8 mouse cellular contexts compared by ENCODE assay signal in genomic region chr2:166142561-166143112, GRCm38 (mm10). TPM values are rescaled to one million over a fixed set of nuclear protein-coding genes. Genes with fewer than 3 reads are reported as not detected.
DNase-seq lines count a peak whose midpoint lies in the region; ATAC-seq and TF ChIP-seq lines count a peak whose summit lies in the region.

No protein-coding gene starts in this region.

- peak; percentile 76 for DNase-seq in lung, embryonic 14.5 days
- no peak for DNase-seq in lung, postnatal 14 days
- peak; percentile 47 for DNase-seq in heart, postnatal 4 days
- peak; percentile 38 to 45 for DNase-seq in layer of hippocampus, postnatal 36 days
- DNase-seq in skeletal muscle tissue, adult 2 months (ENCODE audit: low read depth, low spot score) = peak; percentile 25
- DNase-seq in urinary bladder, postnatal 36 days (ENCODE audit: low spot score in 2 of 2) = no peak
- DNase-seq in gastrocnemius, adult 8-10 months (ENCODE audit: low spot score in 2 of 2) = no peak

- TF ChIP-seq CTCF in lung, embryonic 14.5 days (IDR thresholded peaks at IDR 0.05; ENCODE audit: low read depth) = no peak

- no peaks in the 10 kb centered on the region for H3K9me3 ChIP-seq in lung, embryonic 14.5 days (ENCODE audit: low read depth, low read length)
- no peaks in the 10 kb centered on the region for H3K9me3 ChIP-seq in embryonic facial prominence, embryonic 12.5 days

- peak overlapping the region; percentile 26; the same call in 1 of the 2 replicates for H3K27ac ChIP-seq in lung, embryonic 14.5 days (ENCODE audit: low read depth)
- peak overlapping the region; percentile 84 for H3K27ac ChIP-seq in embryonic facial prominence, embryonic 12.5 days

- no peak overlapping the region for H3K9ac ChIP-seq in lung, embryonic 14.5 days
- peak overlapping the region; percentile 37; the same call in 1 of the 2 replicates for H3K9ac ChIP-seq in embryonic facial prominence, embryonic 12.5 days

- no peak overlapping the region for H3K4me3 ChIP-seq in lung, embryonic 14.5 days (ENCODE audit: low read depth, low read length)
- H3K4me3 ChIP-seq in embryonic facial prominence, embryonic 12.5 days = no peak overlapping the region

- peak; percentile 59; the same call in 1 of the 2 replicates for ATAC-seq in lung, embryonic 14.5 days (ENCODE audit: insufficient read depth)
- ATAC-seq in embryonic facial prominence, embryonic 12.5 days (ENCODE audit: insufficient number of reproducible peaks, insufficient read depth, low FRiP score, low TSS enrichment) = peak; percentile 39

- H3K4me1 ChIP-seq in lung, embryonic 14.5 days (ENCODE audit: insufficient read depth) = peaks cover 14% of the 10 kb centered on the region
- peaks cover 60% of the 10 kb centered on the region for H3K4me1 ChIP-seq in embryonic facial prominence, embryonic 12.5 days

- H3K4me2 ChIP-seq in lung, embryonic 14.5 days = no peak overlapping the region
- H3K4me2 ChIP-seq in embryonic facial prominence, embryonic 12.5 days (replicated peaks) = peak overlapping the region; percentile 21

- no peaks in the 10 kb centered on the region for H3K27me3 ChIP-seq in lung, embryonic 14.5 days (ENCODE audit: insufficient read depth, low read length)
- H3K27me3 ChIP-seq in embryonic facial prominence, embryonic 12.5 days = no peaks in the 10 kb centered on the region

- WGBS in lung, embryonic 14.5 days = 44% methylated on average over 19 of the region's 19 CpGs
- 34% methylated on average over 19 of the region's 19 CpGs for WGBS in embryonic facial prominence, embryonic 12.5 days

- 0 out of 2 replicates have a peak, but pooled peaks cover 3% of the 10 kb centered on the region for H3K36me3 ChIP-seq in lung, embryonic 14.5 days (ENCODE audit: insufficient read depth)
- H3K36me3 ChIP-seq in embryonic facial prominence, embryonic 12.5 days = peaks cover 37% of the 10 kb centered on the region

RNA-seq across cellular contexts. Expression of gene Sulf2, which starts 12.8 kb away (rescaled TPM):
- polyA plus RNA-seq in lung, embryonic 14.5 days (2014; fragmentation: Nextera tagmentation; extraction: Ambion mirVana) = 51.1 and 57.6 TPM in 2 replicates
- 229 and 238 TPM in 2 replicates for polyA plus RNA-seq in embryonic facial prominence, embryonic 12.5 days (2016; fragmentation: Nextera tagmentation; extraction: Ambion mirVana)
- total RNA-seq in heart, postnatal 4 days (2021) = 100 to 1,000 TPM; 124 to 129 TPM
- total RNA-seq in layer of hippocampus, postnatal 36 days (2021) = 100 to 1,000 TPM; 110 to 111 TPM
- 1 to 10 TPM; 6.0 to 9.9 (median 7.1) TPM for total RNA-seq in gastrocnemius, adult 8-10 months (2022)

Comparison
In these comparisons a context has a peak if more than half of its experiments do, and no peak if none do; other contexts are left out.
1. DNase-seq: peak in lung, embryonic 14.5 days (single experiment), heart, postnatal 4 days (single experiment), layer of hippocampus, postnatal 36 days (2 of 2) and skeletal muscle tissue, adult 2 months (single experiment); none in lung, postnatal 14 days (single experiment), urinary bladder, postnatal 36 days (0 of 2) and gastrocnemius, adult 8-10 months (0 of 2).
2. RNA of gene Sulf2, which starts 12.8 kb away (total RNA-seq): 124 to 129 TPM in heart, postnatal 4 days and 110 to 111 TPM in layer of hippocampus, postnatal 36 days; 6.0 to 9.9 TPM in gastrocnemius, adult 8-10 months; every median in the first group is over 10 times any median in the second.